Mouse (Mus musculus) fat pad, adult 2 months (tissue): ENCODE data around the gene Rbpjl.

Source experiments
- DNase-seq: peaks from one replicate; pipeline ENCODE4 v3.0.0-alpha.2; 2011; ENCODE audit warnings: low read depth, low spot score; ENCODE audit errors: extremely low read depth

Gene Rbpjl

GRCm38 (mm10) chr2:164426952-164427351, 24.0 kb downstream of the Rbpjl start:
- no peak for DNase-seq

GRCm38 (mm10) chr2:164428451-164428850, 25.5 kb downstream of the Rbpjl start:
- DNase-seq: no peak

GRCm38 (mm10) chr2:164429881-164430615, 27.1 kb downstream of the Rbpjl start:
- no peak for DNase-seq

- DNase-seq: no peak
Observed at GRCm38 (mm10) chr2:164430697-164431096, 27.8 kb downstream of the Rbpjl start.

- DNase-seq: no peak
Observed at GRCm38 (mm10) chr2:164431676-164432465, 28.9 kb downstream of the Rbpjl start.

GRCm38 (mm10) chr2:164432541-164433191, 29.7 kb downstream of the Rbpjl start:
- no peak for DNase-seq

GRCm38 (mm10) chr2:164433278-164433895, 30.4 kb downstream of the Rbpjl start:
- no peak for DNase-seq

- DNase-seq: no peak
Observed at GRCm38 (mm10) chr2:164434681-164435080, 31.7 kb downstream of the Rbpjl start.

GRCm38 (mm10) chr2:164435216-164436090, 32.5 kb downstream of the Rbpjl start:
- DNase-seq: no peak

GRCm38 (mm10) chr2:164436215-164436913, 33.4 kb downstream of the Rbpjl start:
- no peak for DNase-seq

GRCm38 (mm10) chr2:164436961-164437360, 34.0 kb downstream of the Rbpjl start:
- DNase-seq: no peak

- DNase-seq: no peak
Observed at GRCm38 (mm10) chr2:164437710-164438109, 34.8 kb downstream of the Rbpjl start.

- no peak for DNase-seq
Observed at GRCm38 (mm10) chr2:164438257-164438656, 35.3 kb downstream of the Rbpjl start.

- no peak for DNase-seq
Observed at GRCm38 (mm10) chr2:164439001-164439421, 36.1 kb downstream of the Rbpjl start.

- DNase-seq: no peak
Observed at GRCm38 (mm10) chr2:164440314-164440713, 37.4 kb downstream of the Rbpjl start.

GRCm38 (mm10) chr2:164441155-164441554, 38.2 kb downstream of the Rbpjl start:
- no peak for DNase-seq

GRCm38 (mm10) chr2:164441731-164442130, 38.8 kb downstream of the Rbpjl start:
- no peak for DNase-seq

GRCm38 (mm10) chr2:164442315-164443050, 39.5 kb downstream of the Rbpjl start:
- no peak for DNase-seq

- no peak for DNase-seq
Observed at GRCm38 (mm10) chr2:164443051-164443437, 40.1 kb downstream of the Rbpjl start.
